Mouse (Mus musculus): ENCODE measurements around the gene Serpina3m. TPM values are rescaled to one million over a fixed set of nuclear protein-coding genes. Genes with fewer than 3 reads are reported as not detected.
"Not testable (repeated sequence)": the region's sequence is repeated elsewhere in the genome, so short reads cannot be mapped to it uniquely, and the experiment has no call there.

Serpina3m gene
- polyA plus RNA-seq, 1 experiment from 2014 or later: not detected

- not testable (repeated sequence) for H3K4me2 ChIP-seq (ENCODE audit: low read depth, low read length); H3K9ac ChIP-seq (replicated peaks; ENCODE audit: low read length); H3K27ac ChIP-seq (replicated peaks; ENCODE audit: low read depth, low read length); H3K9me3 ChIP-seq (replicated peaks; ENCODE audit: control insufficient read depth, low read length); H3K4me3 ChIP-seq (ENCODE audit: low read depth, low read length); DNase-seq (ENCODE audit: low spot score); H3K4me1 ChIP-seq (ENCODE audit: control insufficient read depth, insufficient read depth, low read length); ATAC-seq (replicated peaks; ENCODE audit: insufficient number of reproducible peaks, low FRiP score, low TSS enrichment, low read depth); H3K27me3 ChIP-seq (ENCODE audit: control insufficient read depth, insufficient read depth, low read length); H3K36me3 ChIP-seq (replicated peaks; ENCODE audit: control insufficient read depth, insufficient read depth, low read depth, low read length)
Measured at GRCm38 (mm10) chr12:104336873-104337272, 1.4 kb upstream of the Serpina3m start.

- H3K4me2 ChIP-seq (ENCODE audit: low read depth, low read length): no peak overlapping the region
- 86% methylated on average over 3 of the region's 3 CpGs for WGBS
Measured at GRCm38 (mm10) chr12:104338705-104339104, 419 bp downstream of the Serpina3m start.

GRCm38 (mm10) chr12:104342489-104342888, 4.2 kb downstream of the Serpina3m start:
- not testable (repeated sequence) for H3K4me2 ChIP-seq (ENCODE audit: low read depth, low read length); H3K36me3 ChIP-seq (replicated peaks; ENCODE audit: control insufficient read depth, insufficient read depth, low read depth, low read length); ATAC-seq (replicated peaks; ENCODE audit: insufficient number of reproducible peaks, low FRiP score, low TSS enrichment, low read depth); H3K27me3 ChIP-seq (ENCODE audit: control insufficient read depth, insufficient read depth, low read length); H3K4me1 ChIP-seq (ENCODE audit: control insufficient read depth, insufficient read depth, low read length); DNase-seq (ENCODE audit: low spot score); H3K27ac ChIP-seq (replicated peaks; ENCODE audit: low read depth, low read length); H3K4me3 ChIP-seq (ENCODE audit: low read depth, low read length); H3K9me3 ChIP-seq (replicated peaks; ENCODE audit: control insufficient read depth, low read length); H3K9ac ChIP-seq (replicated peaks; ENCODE audit: low read length)

More at GRCm38 (mm10) chr12:104338705-104339104, 419 bp downstream of the Serpina3m start:
- Histone ChIP-seq H3K9ac (replicated peaks; ENCODE audit: low read length) (no peak overlapping the region), H3K27me3 (ENCODE audit: control insufficient read depth, insufficient read depth, low read length) (no peaks in the 10 kb centered on the region), H3K4me1 (ENCODE audit: control insufficient read depth, insufficient read depth, low read length) (no peaks in the 10 kb centered on the region), H3K4me3 (ENCODE audit: low read depth, low read length) (no peak overlapping the region), H3K27ac (replicated peaks; ENCODE audit: low read depth, low read length) (no peak overlapping the region), H3K9me3 (replicated peaks; ENCODE audit: control insufficient read depth, low read length) (no peaks in the 10 kb centered on the region), H3K36me3 (replicated peaks; ENCODE audit: control insufficient read depth, insufficient read depth, low read depth, low read length) (no peaks in the 10 kb centered on the region)
- ATAC-seq (replicated peaks; ENCODE audit: insufficient number of reproducible peaks, low FRiP score, low TSS enrichment, low read depth) (no peak), DNase-seq (ENCODE audit: low spot score) (no peak)

DNA sequence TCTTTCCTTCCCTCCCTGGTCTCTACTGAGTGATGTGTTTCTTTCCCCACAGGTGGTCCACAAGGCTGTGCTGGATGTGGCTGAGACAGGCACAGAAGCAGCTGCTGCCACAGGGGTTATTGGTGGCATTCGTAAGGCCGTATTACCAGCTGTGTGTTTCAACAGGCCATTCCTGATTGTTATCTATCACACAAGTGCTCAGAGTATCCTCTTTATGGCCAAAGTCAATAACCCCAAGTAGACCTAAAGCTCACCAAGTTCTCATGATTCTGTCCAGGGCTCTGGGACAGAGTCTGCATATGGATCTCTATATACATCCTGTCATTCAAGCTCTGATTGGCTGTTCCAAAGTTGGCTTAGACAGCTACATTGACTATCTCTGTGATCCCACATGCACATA, 6.9 kb downstream of the Serpina3m start:
- H3K27me3 ChIP-seq (ENCODE audit: control insufficient read depth, insufficient read depth, low read length): no peaks in the 10 kb centered on the region
- H3K4me1 ChIP-seq (ENCODE audit: control insufficient read depth, insufficient read depth, low read length): no peaks in the 10 kb centered on the region
- no peaks in the 10 kb centered on the region for H3K9me3 ChIP-seq (replicated peaks; ENCODE audit: control insufficient read depth, low read length)
- no peaks in the 10 kb centered on the region for H3K36me3 ChIP-seq (replicated peaks; ENCODE audit: control insufficient read depth, insufficient read depth, low read depth, low read length)
- no peak for ATAC-seq (replicated peaks; ENCODE audit: insufficient number of reproducible peaks, low FRiP score, low TSS enrichment, low read depth)
- DNase-seq (ENCODE audit: low spot score): no peak
- no peak overlapping the region for H3K27ac ChIP-seq (replicated peaks; ENCODE audit: low read depth, low read length)
- H3K9ac ChIP-seq (replicated peaks; ENCODE audit: low read length): no peak overlapping the region
- H3K4me2 ChIP-seq (ENCODE audit: low read depth, low read length): no peak overlapping the region
- H3K4me3 ChIP-seq (ENCODE audit: low read depth, low read length): no peak overlapping the region
- 84% methylated on average over 2 of the region's 2 CpGs for WGBS

GRCm38 (mm10) chr12:104345707-104346106, 7.4 kb downstream of the Serpina3m start:
- Histone ChIP-seq H3K4me3 (ENCODE audit: low read depth, low read length) (no peak overlapping the region), H3K27ac (replicated peaks; ENCODE audit: low read depth, low read length) (no peak overlapping the region), H3K36me3 (replicated peaks; ENCODE audit: control insufficient read depth, insufficient read depth, low read depth, low read length) (no peaks in the 10 kb centered on the region), H3K4me1 (ENCODE audit: control insufficient read depth, insufficient read depth, low read length) (no peaks in the 10 kb centered on the region), H3K4me2 (ENCODE audit: low read depth, low read length) (no peak overlapping the region), H3K27me3 (ENCODE audit: control insufficient read depth, insufficient read depth, low read length) (no peaks in the 10 kb centered on the region), H3K9me3 (replicated peaks; ENCODE audit: control insufficient read depth, low read length) (no peaks in the 10 kb centered on the region), H3K9ac (replicated peaks; ENCODE audit: low read length) (no peak overlapping the region)
- DNase-seq (ENCODE audit: low spot score): no peak
- no peak for ATAC-seq (replicated peaks; ENCODE audit: insufficient number of reproducible peaks, low FRiP score, low TSS enrichment, low read depth)

GRCm38 (mm10) chr12:104347091-104347490, 8.8 kb downstream of the Serpina3m start:
- no peak overlapping the region for H3K27ac ChIP-seq (replicated peaks; ENCODE audit: low read depth, low read length)
- H3K4me2 ChIP-seq (ENCODE audit: low read depth, low read length): no peak overlapping the region
- no peak overlapping the region for H3K4me3 ChIP-seq (ENCODE audit: low read depth, low read length)
- ATAC-seq (replicated peaks; ENCODE audit: insufficient number of reproducible peaks, low FRiP score, low TSS enrichment, low read depth): no peak
- no peaks in the 10 kb centered on the region for H3K9me3 ChIP-seq (replicated peaks; ENCODE audit: control insufficient read depth, low read length)
- H3K4me1 ChIP-seq (ENCODE audit: control insufficient read depth, insufficient read depth, low read length): no peaks in the 10 kb centered on the region
- no peaks in the 10 kb centered on the region for H3K27me3 ChIP-seq (ENCODE audit: control insufficient read depth, insufficient read depth, low read length)
- 78% methylated on average over 2 of the region's 2 CpGs for WGBS
- H3K36me3 ChIP-seq (replicated peaks; ENCODE audit: control insufficient read depth, insufficient read depth, low read depth, low read length): no peaks in the 10 kb centered on the region
- DNase-seq (ENCODE audit: low spot score): no peak
- no peak overlapping the region for H3K9ac ChIP-seq (replicated peaks; ENCODE audit: low read length)

DNA sequence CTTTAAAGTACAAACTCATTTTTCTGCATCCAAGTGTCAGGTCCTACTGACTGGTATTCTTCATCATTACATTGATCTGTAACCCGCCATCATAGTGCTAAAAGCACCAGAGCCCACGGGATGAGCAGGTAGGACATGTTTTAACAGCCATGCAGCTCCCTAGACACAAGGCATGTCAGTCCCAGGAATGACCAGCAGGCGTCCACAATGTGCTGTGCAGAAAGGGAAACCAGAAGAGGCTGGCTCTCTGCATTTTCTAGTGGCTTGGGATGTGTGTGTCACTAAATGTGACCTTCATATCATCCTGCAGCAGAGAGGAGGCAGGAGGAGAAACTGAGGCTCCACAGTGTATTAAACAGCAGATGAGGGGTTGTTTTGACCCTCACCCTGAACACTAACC, 13.5 kb downstream of the Serpina3m start:
- H3K27ac ChIP-seq (replicated peaks; ENCODE audit: low read depth, low read length); H3K9ac ChIP-seq (replicated peaks; ENCODE audit: low read length); H3K27me3 ChIP-seq (ENCODE audit: control insufficient read depth, insufficient read depth, low read length); H3K4me3 ChIP-seq (ENCODE audit: low read depth, low read length); H3K4me1 ChIP-seq (ENCODE audit: control insufficient read depth, insufficient read depth, low read length); H3K4me2 ChIP-seq (ENCODE audit: low read depth, low read length); H3K36me3 ChIP-seq (replicated peaks; ENCODE audit: control insufficient read depth, insufficient read depth, low read depth, low read length); ATAC-seq (replicated peaks; ENCODE audit: insufficient number of reproducible peaks, low FRiP score, low TSS enrichment, low read depth); H3K9me3 ChIP-seq (replicated peaks; ENCODE audit: control insufficient read depth, low read length): not testable (repeated sequence)
- DNase-seq (ENCODE audit: low spot score): peak; percentile 29
- 36% methylated on average over 3 of the region's 3 CpGs for WGBS

DNA sequence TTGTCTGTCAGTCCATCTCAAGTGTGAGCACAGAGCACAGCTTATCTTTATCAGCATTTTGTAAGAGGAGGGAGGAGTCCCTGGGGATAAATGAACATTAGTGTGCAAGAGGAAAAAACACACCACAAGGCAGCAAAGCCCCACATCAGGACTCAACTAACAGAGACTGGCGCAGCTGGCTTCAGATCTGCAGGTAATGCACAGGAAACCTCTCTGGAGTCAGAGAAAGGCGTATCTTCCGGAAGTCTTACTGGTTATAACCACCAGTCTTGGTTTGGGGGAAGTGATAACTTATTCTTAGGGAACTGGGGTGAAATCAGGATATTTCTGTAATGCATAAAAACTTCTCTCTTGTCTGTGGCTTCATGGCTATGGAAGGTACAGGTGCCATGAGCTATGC, 17.7 kb downstream of the Serpina3m start:
- Histone ChIP-seq H3K4me2 (ENCODE audit: low read depth, low read length) (no peak overlapping the region), H3K9me3 (replicated peaks; ENCODE audit: control insufficient read depth, low read length) (no peaks in the 10 kb centered on the region), H3K4me1 (ENCODE audit: control insufficient read depth, insufficient read depth, low read length) (no peaks in the 10 kb centered on the region), H3K27me3 (ENCODE audit: control insufficient read depth, insufficient read depth, low read length) (no peaks in the 10 kb centered on the region), H3K4me3 (ENCODE audit: low read depth, low read length) (no peak overlapping the region), H3K36me3 (replicated peaks; ENCODE audit: control insufficient read depth, insufficient read depth, low read depth, low read length) (no peaks in the 10 kb centered on the region), H3K27ac (replicated peaks; ENCODE audit: low read depth, low read length) (no peak overlapping the region), H3K9ac (replicated peaks; ENCODE audit: low read length) (no peak overlapping the region)
- 80% methylated on average over 3 of the region's 3 CpGs for WGBS
- DNase-seq (ENCODE audit: low spot score) (no peak), ATAC-seq (replicated peaks; ENCODE audit: insufficient number of reproducible peaks, low FRiP score, low TSS enrichment, low read depth) (no peak)
